11 mouse cellular contexts compared by ENCODE assay signal in genomic region chr9:74045936-74046335, GRCm38 (mm10).
A peak's percentile ranks its signal among the peaks of the same experiment; 100 is the strongest.
DNase-seq lines count a peak whose midpoint lies in the region; ATAC-seq and TF ChIP-seq lines count a peak whose summit lies in the region.
"Had no signal": no experiment of that assay in that cellular context is flagged by ENCODE, and none has a peak within 500 bp of the region (broad histone marks: within the 10 kb centered on the region; RNA-seq: fewer than 3 reads in every experiment).

No protein-coding gene starts in this region.

- 23% methylated on average over 3 of the region's 3 CpGs for WGBS in heart, adult 2 months
- 39% methylated on average over 3 of the region's 3 CpGs for WGBS in limb, embryonic 14.5 days
- WGBS in stomach, embryonic 14.5 days, result 45% methylated on average over 3 of the region's 3 CpGs

- H3K36me3 ChIP-seq in heart, adult 2 months (ENCODE audit: control insufficient read depth, insufficient read depth, low read length), result no peaks in the 10 kb centered on the region
- H3K36me3 ChIP-seq in limb, embryonic 14.5 days (ENCODE audit: control insufficient read depth, insufficient read depth, low read length), result no peaks in the 10 kb centered on the region
- H3K36me3 ChIP-seq in stomach, embryonic 14.5 days (ENCODE audit: control insufficient read depth, insufficient read depth, low read length), result no peaks in the 10 kb centered on the region
- H3K36me3 ChIP-seq: liver, embryonic 15.5 days had no signal

- ATAC-seq in limb, embryonic 14.5 days (ENCODE audit: low FRiP score, low read depth), result peak; percentile 84
- peak; percentile 53; the same call in 1 of the 2 replicates for ATAC-seq in stomach, embryonic 14.5 days (ENCODE audit: insufficient number of reproducible peaks, insufficient read depth, low FRiP score, low read depth)

- H3K9ac ChIP-seq in heart, adult 2 months (ENCODE audit: low read depth, low read length), result no peak overlapping the region
- no peak overlapping the region for H3K9ac ChIP-seq in limb, embryonic 14.5 days (ENCODE audit: low read depth, low read length, severe bottlenecking)
- no peak overlapping the region for H3K9ac ChIP-seq in stomach, embryonic 14.5 days (replicated peaks; ENCODE audit: low read depth, low read length)
- H3K9ac ChIP-seq: liver, embryonic 15.5 days had no signal

- no peak overlapping the region for H3K4me3 ChIP-seq in heart, adult 2 months
- no peak overlapping the region for H3K4me3 ChIP-seq in limb, embryonic 14.5 days (replicated peaks; ENCODE audit: low read length)
- H3K4me3 ChIP-seq in stomach, embryonic 14.5 days (ENCODE audit: low read depth, low read length), result no peak overlapping the region
- H3K4me3 ChIP-seq: liver, embryonic 15.5 days had no signal

- TF ChIP-seq EP300 in heart, adult 2 months (IDR thresholded peaks at IDR 0.05; ENCODE audit: insufficient read depth, low read depth, low read length), result no peak

- H3K79me2 ChIP-seq in heart, adult 2 months (replicated peaks; ENCODE audit: control insufficient read depth, insufficient read depth, low read length), result no peaks in the 10 kb centered on the region

- no peaks in the 10 kb centered on the region for H3K9me3 ChIP-seq in limb, embryonic 14.5 days (ENCODE audit: control insufficient read depth, low read length)
- no peaks in the 10 kb centered on the region for H3K9me3 ChIP-seq in stomach, embryonic 14.5 days (ENCODE audit: control insufficient read depth, low read depth, low read length)
- H3K9me3 ChIP-seq: liver, embryonic 15.5 days had no signal

- no peaks in the 10 kb centered on the region for H3K27me3 ChIP-seq in heart, adult 2 months (ENCODE audit: control insufficient read depth, insufficient read depth, low read length)
- H3K27me3 ChIP-seq in limb, embryonic 14.5 days (ENCODE audit: control insufficient read depth, insufficient read depth, low read length), result no peaks in the 10 kb centered on the region
- no peaks in the 10 kb centered on the region for H3K27me3 ChIP-seq in stomach, embryonic 14.5 days (ENCODE audit: control insufficient read depth, insufficient read depth, low read length)
- H3K27me3 ChIP-seq: liver, embryonic 15.5 days had no signal

- TF ChIP-seq CTCF in heart, adult 2 months (IDR thresholded peaks at IDR 0.05), result no peak

- peak; percentile 50 for DNase-seq in left cerebral cortex, postnatal 4 days
- no peak for DNase-seq in left cerebral cortex, postnatal 36 days (ENCODE audit: low spot score in 2 of 2)
- DNase-seq in heart, adult 2 months, result peak; percentile 18 to 36
- DNase-seq in limb, embryonic 14.5 days (ENCODE audit: low spot score), result peak; percentile 74
- no peak for DNase-seq in left cerebral cortex, adult 9 months (ENCODE audit: low spot score in 2 of 2)
- DNase-seq in spleen, adult 12 weeks (ENCODE audit: low spot score), result no peak
- no peak for DNase-seq in cerebellum, adult 11 months
- DNase-seq: cerebellum, adult 8-10 months; retina, postnatal 1 day had no signal

- no peak for TF ChIP-seq POLR2A in heart, adult 2 months (IDR thresholded peaks at IDR 0.05; ENCODE audit: insufficient read depth, low read depth, low read length)
- no peak for TF ChIP-seq POLR2A in limb, embryonic 14.5 days (IDR thresholded peaks at IDR 0.05; ENCODE audit: borderline replicate concordance, extremely low read depth, insufficient read depth, insufficient read length)

- intact Hi-C loops in left cerebral cortex, postnatal 4 days (cut with DNase I), result no loop called here
- intact Hi-C loops in left cerebral cortex, postnatal 36 days (cut with DNase I), result loop anchor here (1.0 kb wide), 1 partner anchor 14 kb away; no protein-coding TSS in a partner anchor
- intact Hi-C loops in heart, adult 2 months (cut with DNase I), result no loop called here

- H3K4me2 ChIP-seq in limb, embryonic 14.5 days (replicated peaks; ENCODE audit: low read depth, low read length, severe bottlenecking), result no peak overlapping the region
- H3K4me2 ChIP-seq in stomach, embryonic 14.5 days (replicated peaks; ENCODE audit: low read depth, low read length), result no peak overlapping the region
- H3K4me2 ChIP-seq: liver, embryonic 15.5 days had no signal

- H3K4me1 ChIP-seq in heart, adult 2 months (ENCODE audit: control insufficient read depth, insufficient read depth, low read length), result no peaks in the 10 kb centered on the region
- H3K4me1 ChIP-seq in limb, embryonic 14.5 days (ENCODE audit: control insufficient read depth, insufficient read depth, low read length), result 0 out of 2 replicates have a peak, but pooled peaks cover 4% of the 10 kb centered on the region
- H3K4me1 ChIP-seq in stomach, embryonic 14.5 days (ENCODE audit: control insufficient read depth, insufficient read depth, low read length), result 0 out of 2 replicates have a peak, but pooled peaks cover 3% of the 10 kb centered on the region
- H3K4me1 ChIP-seq: liver, embryonic 15.5 days had no signal

- H3K27ac ChIP-seq in heart, adult 2 months, result no peak overlapping the region
- H3K27ac ChIP-seq in limb, embryonic 14.5 days (replicated peaks; ENCODE audit: low read depth, low read length), result no peak overlapping the region
- H3K27ac ChIP-seq in stomach, embryonic 14.5 days (ENCODE audit: low read length), result no peak overlapping the region
- H3K27ac ChIP-seq: liver, embryonic 15.5 days had no signal

Comparison
In these comparisons a context has a peak if more than half of its experiments do, and no peak if none do; other contexts are left out.
1. DNase-seq: peak in left cerebral cortex, postnatal 4 days (single experiment), heart, adult 2 months (2 of 2) and limb, embryonic 14.5 days (single experiment); none in left cerebral cortex, postnatal 36 days (0 of 2), left cerebral cortex, adult 9 months (0 of 2), spleen, adult 12 weeks (single experiment) and cerebellum, adult 11 months (single experiment).